Mouse (Mus musculus) limb, embryonic 15.5 days (tissue): ENCODE data around the gene Cd300lb. TPM values are rescaled to one million over a fixed set of nuclear protein-coding genes. Genes with fewer than 3 reads are reported as not detected.
A peak's percentile ranks its signal among the peaks of the same experiment; 100 is the strongest.

Experiments
- ATAC-seq: fragments of 200-750 bp; cut with Nextera tagmentation; 2 replicates; pipeline ENCODE4 v1.8.0; 2017; ENCODE audit warnings: low read depth, moderate TSS enrichment; ENCODE audit not compliant: insufficient number of reproducible peaks, low FRiP score, low TSS enrichment
- H3K27ac ChIP-seq: fragments of 300-500 bp; sonication (generic); 2 replicates; pipeline ENCODE4 v1.5.1; 2015; ENCODE audit warnings: moderate library complexity, mild to moderate bottlenecking, inconsistent platforms
- H3K27me3 ChIP-seq: fragments of 300-500 bp; sonication (generic); 2 replicates; pipeline ENCODE4 v1.6.1; 2015; ENCODE audit warnings: inconsistent platforms
- H3K36me3 ChIP-seq: fragments of 300-500 bp; sonication (generic); 2 replicates; pipeline ENCODE4 v1.6.1; 2015; ENCODE audit warnings: inconsistent platforms
- H3K4me1 ChIP-seq: fragments of 300-500 bp; sonication (generic); 2 replicates; pipeline ENCODE4 v1.6.1; 2015; ENCODE audit warnings: inconsistent platforms
- H3K4me2 ChIP-seq: fragments of 300-500 bp; sonication (generic); 2 replicates; pipeline ENCODE4 v1.6.1; 2015; ENCODE audit warnings: mild to moderate bottlenecking, inconsistent platforms
- H3K4me3 ChIP-seq: fragments of 300-500 bp; sonication (generic); 2 replicates; pipeline ENCODE4 v1.5.1; 2015; ENCODE audit warnings: mild to moderate bottlenecking, inconsistent platforms
- H3K9ac ChIP-seq: fragments of 300-500 bp; sonication (generic); 2 replicates; pipeline ENCODE4 v1.6.1; 2015; ENCODE audit warnings: inconsistent platforms
- H3K9me3 ChIP-seq: fragments of 300-500 bp; sonication (generic); 2 replicates; pipeline ENCODE4 v1.6.1; 2016; ENCODE audit warnings: inconsistent platforms
- WGBS: fragments of 180-500 bp; shearing (Covaris S2); methylation state at CpG from one replicate; pipeline ENCODE4 v1.1.7; 2015; 5-methylcytosine and 5-hydroxymethylcytosine counted together
- polyA plus RNA-seq: library from polyadenylated mRNA; unstranded; fragments of >200 nt; fragmentation: Nextera tagmentation; extraction: Ambion mirVana; gene quantifications from 2 replicates; pipeline ENCODE4 v1.2.1, GENCODE M21; 2015

Cd300lb gene
- polyA plus RNA-seq, 1 experiment from 2014 or later, result 0.46 TPM

- Histone ChIP-seq H3K4me3 (no peak overlapping the region), H3K27me3 (no peaks in the 10 kb centered on the region), H3K9ac (no peak overlapping the region), H3K4me1 (peaks cover 6% of the 10 kb centered on the region), H3K9me3 (no peaks in the 10 kb centered on the region), H3K27ac (no peak overlapping the region), H3K4me2 (no peak overlapping the region), H3K36me3 (no peaks in the 10 kb centered on the region)
- 0% methylated on average over 1 of the region's 1 CpGs for WGBS
- ATAC-seq, result no peak
Measured at GRCm38 (mm10) chr11:114880589-114880988, 53.6 kb downstream of the Cd300lb start.

DNA sequence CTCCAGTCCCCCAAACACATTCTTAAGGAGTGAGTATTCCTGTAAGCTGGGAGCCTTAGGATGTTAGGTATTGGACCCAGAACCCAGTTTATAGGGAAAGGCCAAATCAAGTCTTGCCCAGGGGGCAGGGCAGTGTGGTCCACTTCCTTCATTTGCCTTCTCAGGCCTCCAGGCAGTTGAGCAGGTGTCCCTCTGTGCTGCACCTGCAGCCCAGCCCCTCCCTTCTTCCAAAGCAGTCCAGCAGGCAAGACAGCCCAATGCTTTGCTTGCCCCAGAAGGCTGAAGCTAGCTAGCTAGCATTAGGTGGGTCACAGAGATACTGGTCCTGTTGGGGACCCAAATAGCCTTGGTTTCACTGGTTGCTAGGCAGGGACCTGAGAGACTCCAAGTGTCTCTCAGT, 54.0 kb downstream of the Cd300lb start:
- H3K9me3 ChIP-seq, result no peaks in the 10 kb centered on the region
- H3K4me1 ChIP-seq, result peaks cover 10% of the 10 kb centered on the region
- no peak overlapping the region for H3K4me2 ChIP-seq
- no peak overlapping the region for H3K4me3 ChIP-seq
- no peak overlapping the region for H3K27ac ChIP-seq
- ATAC-seq, result no peak
- no peaks in the 10 kb centered on the region for H3K27me3 ChIP-seq
- no peak overlapping the region for H3K9ac ChIP-seq
- no peaks in the 10 kb centered on the region for H3K36me3 ChIP-seq

DNA sequence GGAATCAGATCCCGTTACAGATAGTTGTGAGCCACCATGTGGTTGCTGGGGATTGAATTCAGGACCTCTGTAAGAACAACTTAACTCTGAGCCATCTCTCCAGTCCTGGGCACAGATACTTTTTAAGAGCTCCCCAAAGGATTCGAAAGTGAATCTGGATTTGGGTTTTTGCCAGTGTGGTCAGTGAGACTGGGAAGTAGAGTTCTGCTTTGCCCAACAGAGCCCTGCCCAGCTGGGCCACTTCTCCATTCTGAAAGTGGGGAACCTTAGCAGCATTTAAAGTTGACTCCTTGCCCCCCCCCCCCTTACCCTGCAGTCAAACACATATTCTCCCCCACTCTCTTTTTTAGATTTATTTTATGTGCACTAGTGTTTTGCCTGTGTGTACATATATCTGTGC, 54.5 kb downstream of the Cd300lb start:
- WGBS, result 63% methylated on average over 2 of the region's 2 CpGs
- Histone ChIP-seq H3K4me2 (no peak overlapping the region), H3K4me1 (peaks cover 13% of the 10 kb centered on the region), H3K4me3 (no peak overlapping the region), H3K27me3 (no peaks in the 10 kb centered on the region), H3K9ac (no peak overlapping the region), H3K36me3 (no peaks in the 10 kb centered on the region), H3K9me3 (no peaks in the 10 kb centered on the region), H3K27ac (no peak overlapping the region)
- ATAC-seq, result no peak

DNA sequence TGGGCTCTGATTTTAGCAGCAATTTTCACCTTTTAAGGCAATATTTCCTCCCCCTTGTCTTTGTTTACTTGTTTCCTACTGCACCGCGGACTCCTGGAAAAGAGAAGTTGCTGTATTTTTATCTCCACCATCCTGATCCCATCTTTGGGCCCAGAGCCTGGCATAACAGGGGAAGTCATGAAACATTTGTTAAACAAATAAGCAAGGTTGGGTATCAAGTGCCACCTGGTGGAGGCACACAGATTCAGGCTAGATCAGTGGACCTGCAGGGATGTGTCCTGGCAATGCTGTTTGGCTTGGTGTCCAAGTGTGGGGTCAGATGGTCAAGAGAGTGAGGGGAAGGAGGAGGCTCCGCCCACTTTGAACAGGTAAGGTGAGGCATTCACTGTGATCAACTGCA, 57.0 kb downstream of the Cd300lb start:
- peaks cover 6% of the 10 kb centered on the region for H3K36me3 ChIP-seq
- ATAC-seq, result no peak
- no peak overlapping the region for H3K27ac ChIP-seq
- WGBS, result 51% methylated on average over 3 of the region's 3 CpGs
- no peak overlapping the region for H3K4me3 ChIP-seq
- H3K27me3 ChIP-seq, result no peaks in the 10 kb centered on the region
- H3K4me2 ChIP-seq, result no peak overlapping the region
- H3K9ac ChIP-seq, result no peak overlapping the region
- no peaks in the 10 kb centered on the region for H3K9me3 ChIP-seq
- peaks cover 25% of the 10 kb centered on the region for H3K4me1 ChIP-seq

- Histone ChIP-seq H3K4me2 (no peak overlapping the region), H3K9me3 (no peaks in the 10 kb centered on the region), H3K4me1 (peaks cover 25% of the 10 kb centered on the region), H3K27me3 (no peaks in the 10 kb centered on the region), H3K9ac (no peak overlapping the region), H3K27ac (no peak overlapping the region), H3K36me3 (peaks cover 10% of the 10 kb centered on the region), H3K4me3 (no peak overlapping the region)
- no peak for ATAC-seq
- WGBS, result 16% methylated on average over 2 of the region's 2 CpGs
Measured at GRCm38 (mm10) chr11:114876621-114877020, 57.6 kb downstream of the Cd300lb start.

DNA sequence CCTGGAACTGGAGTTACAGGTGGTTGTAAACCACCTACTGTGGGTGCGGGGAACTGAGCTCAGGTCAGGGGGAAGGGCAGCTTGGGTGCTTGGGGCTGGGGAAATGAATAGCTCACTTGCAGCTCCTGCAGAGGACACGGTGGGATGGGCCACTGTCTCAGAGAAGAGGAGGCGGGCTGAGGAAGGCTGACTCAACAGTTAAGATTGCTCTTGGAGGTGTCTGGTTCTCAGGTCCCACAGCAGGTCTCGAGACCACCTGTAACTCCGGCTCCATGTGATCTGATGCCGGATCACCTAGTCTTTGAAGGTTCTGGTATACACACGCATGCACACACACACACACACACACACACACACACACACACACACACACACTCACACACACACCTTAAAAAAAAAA, 58.0 kb downstream of the Cd300lb start:
- ATAC-seq, result no peak
- Histone ChIP-seq H3K36me3 (peaks cover 15% of the 10 kb centered on the region), H3K4me2 (no peak overlapping the region), H3K27me3 (no peaks in the 10 kb centered on the region), H3K27ac (no peak overlapping the region), H3K4me1 (peaks cover 25% of the 10 kb centered on the region), H3K4me3 (no peak overlapping the region), H3K9me3 (no peaks in the 10 kb centered on the region), H3K9ac (no peak overlapping the region)
- 17% methylated on average over 7 of the region's 7 CpGs for WGBS

DNA sequence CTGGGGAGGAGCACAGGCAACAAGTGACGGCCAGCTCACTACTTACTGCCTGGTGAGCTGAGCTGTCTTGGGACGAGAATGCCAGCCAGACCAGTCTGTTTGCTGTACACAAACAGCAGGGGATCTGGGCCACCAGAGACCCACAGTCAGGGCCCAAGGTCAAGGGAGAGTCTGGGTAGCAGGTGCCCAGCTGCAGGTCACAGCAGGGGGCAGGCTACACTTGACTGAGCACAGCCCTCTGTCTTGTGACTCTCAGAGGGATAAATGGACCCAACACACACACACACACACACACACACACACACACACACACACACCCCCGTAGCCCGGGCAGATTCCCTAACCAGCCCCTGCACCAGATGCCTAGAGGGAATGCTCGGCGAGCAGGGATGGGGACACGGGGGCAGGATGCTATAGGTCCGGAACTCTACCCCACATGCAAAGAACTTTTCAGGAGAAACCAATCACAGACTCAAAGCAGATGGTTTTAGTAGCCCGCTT, 58.8 kb downstream of the Cd300lb start:
- peaks cover 25% of the 10 kb centered on the region for H3K4me1 ChIP-seq
- H3K4me3 ChIP-seq, result no peak overlapping the region
- WGBS, result 6% methylated on average over 9 of the region's 9 CpGs
- H3K9me3 ChIP-seq, result no peaks in the 10 kb centered on the region
- H3K9ac ChIP-seq, result no peak overlapping the region
- ATAC-seq, result no peak
- no peak overlapping the region for H3K4me2 ChIP-seq
- no peaks in the 10 kb centered on the region for H3K27me3 ChIP-seq
- H3K36me3 ChIP-seq, result peaks cover 23% of the 10 kb centered on the region
- H3K27ac ChIP-seq, result no peak overlapping the region

GRCm38 (mm10) chr11:114874226-114875145, 59.7 kb downstream of the Cd300lb start:
- no peak overlapping the region for H3K9ac ChIP-seq
- H3K4me2 ChIP-seq, result no peak overlapping the region
- no peak overlapping the region for H3K27ac ChIP-seq
- H3K4me3 ChIP-seq, result no peak overlapping the region
- no peaks in the 10 kb centered on the region for H3K9me3 ChIP-seq
- WGBS, result 51% methylated on average over 9 of the region's 9 CpGs
- no peak for ATAC-seq
- H3K36me3 ChIP-seq, result peaks cover 30% of the 10 kb centered on the region
- no peaks in the 10 kb centered on the region for H3K27me3 ChIP-seq
- H3K4me1 ChIP-seq, result peaks cover 25% of the 10 kb centered on the region

DNA sequence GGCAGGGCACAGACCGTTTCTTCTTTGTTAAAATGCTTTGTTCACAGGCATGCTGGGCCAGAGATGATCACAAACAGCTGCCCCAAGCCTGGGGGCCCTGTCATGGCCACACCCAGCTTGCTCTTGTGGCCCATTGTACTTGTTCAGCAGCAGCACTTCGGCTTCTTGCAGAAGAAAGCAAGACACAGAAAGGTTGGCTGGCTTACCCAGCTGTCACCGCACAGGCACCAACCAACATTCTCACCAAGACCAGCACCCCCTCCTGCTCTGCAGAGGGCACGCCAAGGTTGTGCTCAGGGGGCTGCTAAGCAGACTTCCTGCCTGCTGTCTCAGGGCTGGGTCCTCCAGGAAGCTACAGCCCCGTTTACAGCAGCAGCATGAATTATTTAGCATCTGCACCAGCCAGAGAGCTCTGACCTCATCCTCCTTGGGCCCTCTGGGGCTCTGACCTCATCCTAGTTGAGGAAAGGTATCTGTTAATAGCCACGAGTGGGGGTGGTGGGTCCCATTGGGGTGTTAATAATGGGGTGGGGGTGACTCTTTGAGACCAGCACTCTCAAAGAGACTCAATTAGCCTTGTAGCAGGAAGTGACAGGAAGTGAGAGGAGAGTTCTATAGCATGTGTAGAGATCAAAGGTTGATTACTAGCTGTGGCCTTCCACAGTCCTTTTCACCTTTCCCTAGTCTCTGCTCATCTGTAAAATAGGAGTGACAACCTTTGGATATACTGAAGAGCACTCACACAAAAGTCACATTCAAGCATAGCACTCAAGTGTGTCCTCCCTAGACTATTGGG, 61.0 kb downstream of the Cd300lb start:
- no peaks in the 10 kb centered on the region for H3K27me3 ChIP-seq
- H3K4me2 ChIP-seq, result no peak overlapping the region
- peaks cover 25% of the 10 kb centered on the region for H3K4me1 ChIP-seq
- 22% methylated on average over 6 of the region's 6 CpGs for WGBS
- no peak overlapping the region for H3K9ac ChIP-seq
- peak; percentile 32; the same call in 1 of the 2 replicates for ATAC-seq
- H3K36me3 ChIP-seq, result peaks cover 42% of the 10 kb centered on the region
- H3K9me3 ChIP-seq, result no peaks in the 10 kb centered on the region
- H3K4me3 ChIP-seq, result no peak overlapping the region
- H3K27ac ChIP-seq, result peak overlapping the region; percentile 63

Other genes with a start within 250 kb of the Cd300lb start
- 1.1 and 1.3 TPM in 2 replicates for gene Dnaic2, start 207.0 kb downstream of the Cd300lb start, polyA plus RNA-seq
- gene Kif19a, start 169.0 kb downstream of the Cd300lb start, polyA plus RNA-seq, result 0.15 and 0.17 TPM in 2 replicates
- 0.86 and 1.7 TPM in 2 replicates for gene Btbd17, start 138.4 kb downstream of the Cd300lb start, polyA plus RNA-seq
- not detected in 2 replicates for gene Gpr142, start 135.5 kb downstream of the Cd300lb start, polyA plus RNA-seq
- 38.6 and 41.0 TPM in 2 replicates for gene Gprc5c, start 83.2 kb downstream of the Cd300lb start, polyA plus RNA-seq
- 1.8 and 2.9 TPM in 2 replicates for gene Cd300a, start 44.3 kb downstream of the Cd300lb start, polyA plus RNA-seq
- gene Cd300c, start 34.8 kb upstream of the Cd300lb start, polyA plus RNA-seq, result not detected in 2 replicates
- gene Cd300ld, start 55.5 kb upstream of the Cd300lb start, polyA plus RNA-seq, result 0.15 and 0.38 TPM in 2 replicates
- gene Cd300c2, start 67.5 kb upstream of the Cd300lb start, polyA plus RNA-seq, result 2.8 and 3.0 TPM in 2 replicates
- gene Cd300ld2, start 81.8 kb upstream of the Cd300lb start, polyA plus RNA-seq, result not detected in 2 replicates
- gene Cd300ld4, start 92.6 kb upstream of the Cd300lb start, polyA plus RNA-seq, result not detected in 2 replicates
- gene Cd300ld5, start 103.4 kb upstream of the Cd300lb start, polyA plus RNA-seq, result not detected in 2 replicates
- not detected in 2 replicates for gene Cd300ld3, start 114.0 kb upstream of the Cd300lb start, polyA plus RNA-seq
- 0.09 TPM in 1 of 2 replicates, not detected in the other for gene Cd300e, start 127.8 kb upstream of the Cd300lb start, polyA plus RNA-seq
- 2.1 and 2.5 TPM in 2 replicates for gene Rab37, start 157.0 kb upstream of the Cd300lb start, polyA plus RNA-seq
- 0.46 and 0.65 TPM in 2 replicates for gene Cd300lf, start 199.6 kb upstream of the Cd300lb start, polyA plus RNA-seq
- gene Slc9a3r1, start 229.0 kb upstream of the Cd300lb start, polyA plus RNA-seq, result 41.8 and 43.9 TPM in 2 replicates